Mouse (Mus musculus) leukemia stem cell, adult 10-12 weeks (primary cell): ENCODE data around the gene Rgs10. TPM values are rescaled to one million over a fixed set of nuclear protein-coding genes. Genes with fewer than 3 reads are reported as not detected.

Source experiments
- polyA plus RNA-seq: library from polyadenylated mRNA; stranded (reverse); fragments of >175 nt; gene quantifications from 2 replicates; pipeline ENCODE4 v1.2.3, GENCODE M21; 2012; ENCODE audit warnings: low replicate concordance

The Rgs10 gene
- polyA plus RNA-seq: 78.5 and 96.0 TPM in 2 replicates

DNA sequence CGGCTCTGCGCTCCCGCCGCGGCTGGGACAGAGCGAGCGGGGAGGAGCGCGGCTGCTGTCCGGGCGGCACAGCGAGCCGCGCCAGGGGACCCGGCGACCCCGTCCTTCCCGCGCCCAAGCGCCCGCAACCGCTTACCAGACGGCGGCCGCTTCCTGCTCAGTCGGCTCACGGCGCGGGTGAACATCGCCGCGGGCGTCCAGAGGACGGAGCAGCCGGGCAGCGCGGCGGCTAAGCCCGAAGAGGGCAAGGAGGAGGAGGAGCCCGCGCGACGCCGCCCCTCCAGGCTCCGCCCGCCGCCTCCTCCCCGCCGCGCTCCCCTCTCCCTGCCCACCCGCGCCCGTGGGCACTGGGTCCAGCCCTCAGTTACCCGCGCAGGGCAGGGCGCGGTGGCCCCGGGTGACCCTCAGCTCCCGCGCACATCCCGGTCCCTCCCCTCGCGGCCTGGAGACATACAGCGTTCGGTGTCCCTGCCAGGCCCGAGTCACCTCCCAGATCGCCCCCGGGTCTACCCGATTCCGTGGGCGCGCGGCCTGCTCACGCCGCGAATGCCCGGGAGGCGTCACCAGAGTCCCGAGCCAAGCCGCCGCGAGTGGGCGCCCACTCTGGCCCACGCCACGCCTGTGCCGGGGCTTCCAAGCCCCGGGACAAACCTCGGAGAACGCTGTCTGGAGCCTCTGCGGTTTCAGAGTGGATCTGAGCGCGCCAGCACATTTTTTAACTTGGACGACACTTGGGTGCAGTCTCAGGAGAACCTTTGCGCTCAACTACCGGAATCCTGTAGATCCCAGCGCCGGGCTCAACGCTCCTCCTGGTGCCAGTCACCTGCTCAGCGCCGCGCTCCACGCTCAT, at the start of gene Rgs10:
Gene Rgs10 (minus strand): TSS at position 829 of the 850 bp plus-strand sequence.

DNA sequence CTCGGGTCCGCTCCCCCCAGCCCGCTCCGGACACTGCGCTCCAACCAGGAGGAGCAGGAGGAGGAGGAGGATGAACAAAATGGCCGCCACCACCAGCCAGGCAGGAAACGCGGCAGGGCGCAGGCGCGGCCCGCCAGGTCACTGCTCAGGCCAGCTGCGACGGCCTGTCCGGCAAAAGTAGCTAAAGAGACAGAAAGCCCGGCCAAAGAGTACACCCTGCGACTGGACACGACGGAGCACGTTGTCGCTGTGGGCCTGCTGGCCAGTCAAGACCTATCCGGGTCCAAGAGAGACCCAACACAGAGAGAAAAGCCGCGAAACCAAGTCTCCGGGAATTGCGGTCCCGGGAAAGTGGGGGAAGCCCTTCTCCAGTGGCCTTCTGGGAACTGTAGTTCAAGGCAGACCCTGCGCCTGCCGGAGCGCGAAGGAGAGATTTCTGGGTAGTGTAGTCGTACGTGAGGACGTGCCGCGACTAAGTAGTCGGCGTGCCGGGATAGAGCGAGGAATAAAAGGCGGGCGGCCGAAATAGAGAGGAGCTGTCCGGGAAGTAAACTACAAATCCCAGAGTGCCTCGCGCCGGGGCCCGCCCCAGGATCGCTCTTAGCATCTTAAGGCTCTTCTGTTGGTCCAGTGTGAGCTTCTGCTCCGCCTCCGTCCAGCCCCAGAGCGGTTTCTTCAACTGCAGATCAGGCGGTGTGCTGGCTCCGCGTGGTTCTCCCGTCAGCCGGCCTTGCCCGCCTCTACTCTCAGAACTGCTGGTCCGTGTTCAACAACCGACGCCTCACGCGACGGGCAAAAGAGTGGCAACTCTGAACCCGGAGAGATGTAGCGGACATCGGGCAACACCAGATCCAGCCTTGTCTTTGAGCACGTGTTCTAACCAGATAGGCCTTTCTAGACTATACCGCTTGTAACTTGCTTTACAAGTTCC, 43.0 kb upstream of the Rgs10 start, which contains the start of gene Tial1:
Gene Tial1 (minus strand): TSS at position 433 of the 931 bp plus-strand sequence.

Other genes with a start within 250 kb of the Rgs10 start
- gene Cox6a2, start 212.4 kb downstream of the Rgs10 start, polyA plus RNA-seq: 11.9 and 21.5 TPM in 2 replicates
- gene Armc5, start 181.4 kb downstream of the Rgs10 start, polyA plus RNA-seq: 34.5 and 48.8 TPM in 2 replicates
- gene 9130023H24Rik, start 180.7 kb downstream of the Rgs10 start, polyA plus RNA-seq: 0.85 and 1.2 TPM in 2 replicates
- 1.0 and 5.8 TPM in 2 replicates for gene Tgfb1i1, start 171.9 kb downstream of the Rgs10 start, polyA plus RNA-seq
- gene Slc5a2, start 153.1 kb downstream of the Rgs10 start, polyA plus RNA-seq: 0.28 and 1.4 TPM in 2 replicates
- 48.6 and 63.1 TPM in 2 replicates for gene BC017158, start 120.6 kb downstream of the Rgs10 start, polyA plus RNA-seq
- gene Tial1, start 43.0 kb upstream of the Rgs10 start, polyA plus RNA-seq: 74.0 and 113 TPM in 2 replicates
- gene Bag3, start 104.9 kb upstream of the Rgs10 start, polyA plus RNA-seq: 65.5 and 71.9 TPM in 2 replicates
- 2.2 and 2.7 TPM in 2 replicates for gene Inpp5f, start 192.6 kb upstream of the Rgs10 start, polyA plus RNA-seq